Comparison of ENCODE assay signal across 14 mouse cellular contexts in genomic region chr2:22752492-22752891, GRCm38 (mm10).
"Had no signal": no experiment of that assay in that cellular context is flagged by ENCODE, and none has a peak within 500 bp of the region (broad histone marks: within the 10 kb centered on the region; RNA-seq: fewer than 3 reads in every experiment).

No protein-coding gene starts in this region.

- H3K36me3 ChIP-seq: limb, embryonic 10.5 days; liver, embryonic 13.5 days; lung, embryonic 15.5 days; midbrain, embryonic 15.5 days; neural tube, embryonic 13.5 days; stomach, embryonic 15.5 days had no signal

- H3K4me3 ChIP-seq: left cerebral cortex, adult 2 months; limb, embryonic 10.5 days; liver, embryonic 13.5 days; lung, embryonic 15.5 days; midbrain, embryonic 15.5 days; neural tube, embryonic 13.5 days; stomach, embryonic 15.5 days had no signal

- DNase-seq: kidney, adult 11 months; kidney, postnatal 14 days; liver, embryonic 13.5 days; liver, postnatal 0 days; lung, postnatal 14 days; right cerebral cortex, postnatal 14 days; thymus, adult 2 months; thymus, postnatal 25 days had no signal

- H3K27ac ChIP-seq: left cerebral cortex, adult 2 months; limb, embryonic 10.5 days; liver, embryonic 13.5 days; lung, embryonic 15.5 days; midbrain, embryonic 15.5 days; neural tube, embryonic 13.5 days; stomach, embryonic 15.5 days had no signal
